Mouse (Mus musculus) limb, embryonic 15.5 days (tissue): Measurements from ENCODE around the gene Tulp3. TPM values are rescaled to one million over a fixed set of nuclear protein-coding genes. Genes with fewer than 3 reads are reported as not detected.
"Not testable (repeated sequence)": the region's sequence is repeated elsewhere in the genome, so short reads cannot be mapped to it uniquely, and the experiment has no call there.

Experiments
- ATAC-seq: fragments of 200-750 bp; cut with Nextera tagmentation; 2 replicates; pipeline ENCODE4 v1.8.0; 2017; ENCODE audit warnings: low read depth, moderate TSS enrichment; ENCODE audit not compliant: insufficient number of reproducible peaks, low FRiP score, low TSS enrichment
- H3K27ac ChIP-seq: fragments of 300-500 bp; sonication (generic); 2 replicates; pipeline ENCODE4 v1.5.1; 2015; ENCODE audit warnings: moderate library complexity, mild to moderate bottlenecking, inconsistent platforms
- H3K27me3 ChIP-seq: fragments of 300-500 bp; sonication (generic); 2 replicates; pipeline ENCODE4 v1.6.1; 2015; ENCODE audit warnings: inconsistent platforms
- H3K36me3 ChIP-seq: fragments of 300-500 bp; sonication (generic); 2 replicates; pipeline ENCODE4 v1.6.1; 2015; ENCODE audit warnings: inconsistent platforms
- H3K4me1 ChIP-seq: fragments of 300-500 bp; sonication (generic); 2 replicates; pipeline ENCODE4 v1.6.1; 2015; ENCODE audit warnings: inconsistent platforms
- H3K4me2 ChIP-seq: fragments of 300-500 bp; sonication (generic); 2 replicates; pipeline ENCODE4 v1.6.1; 2015; ENCODE audit warnings: mild to moderate bottlenecking, inconsistent platforms
- H3K4me3 ChIP-seq: fragments of 300-500 bp; sonication (generic); 2 replicates; pipeline ENCODE4 v1.5.1; 2015; ENCODE audit warnings: mild to moderate bottlenecking, inconsistent platforms
- H3K9ac ChIP-seq: fragments of 300-500 bp; sonication (generic); 2 replicates; pipeline ENCODE4 v1.6.1; 2015; ENCODE audit warnings: inconsistent platforms
- H3K9me3 ChIP-seq: fragments of 300-500 bp; sonication (generic); 2 replicates; pipeline ENCODE4 v1.6.1; 2016; ENCODE audit warnings: inconsistent platforms
- WGBS: fragments of 180-500 bp; shearing (Covaris S2); methylation state at CpG from one replicate; pipeline ENCODE4 v1.1.7; 2015; 5-methylcytosine and 5-hydroxymethylcytosine counted together
- polyA plus RNA-seq: library from polyadenylated mRNA; unstranded; fragments of >200 nt; fragmentation: Nextera tagmentation; extraction: Ambion mirVana; gene quantifications from 2 replicates; pipeline ENCODE4 v1.2.1, GENCODE M21; 2015

The Tulp3 gene
- polyA plus RNA-seq, 1 experiment from 2014 or later: 19.7 TPM

DNA sequence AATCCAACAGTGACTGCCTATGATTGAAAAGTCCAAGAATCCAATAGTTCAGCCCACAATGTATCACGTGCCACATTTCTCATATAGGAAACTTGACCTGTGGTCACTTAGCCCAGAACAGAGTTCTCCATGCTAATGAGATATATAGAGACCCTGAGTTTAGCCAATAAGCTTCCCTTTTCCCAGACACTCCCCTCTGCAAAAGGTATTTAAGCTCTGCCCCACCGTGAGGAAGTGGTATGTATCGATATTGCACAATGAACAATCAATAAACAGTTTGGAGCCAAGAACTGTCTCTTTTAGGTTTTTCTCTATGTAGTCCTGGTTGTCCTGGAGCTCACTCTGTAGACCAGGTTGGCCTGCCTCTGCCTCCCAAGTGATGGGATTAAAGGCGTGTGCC, 50.9 kb downstream of the Tulp3 start:
- no peak overlapping the region for H3K9ac ChIP-seq
- no peak for ATAC-seq
- H3K4me1 ChIP-seq: peaks cover 10% of the 10 kb centered on the region
- no peak overlapping the region for H3K4me3 ChIP-seq
- no peak overlapping the region for H3K4me2 ChIP-seq
- H3K27ac ChIP-seq: no peak overlapping the region
- H3K9me3 ChIP-seq: no peaks in the 10 kb centered on the region
- peaks cover 10% of the 10 kb centered on the region for H3K27me3 ChIP-seq
- 77% methylated on average over 4 of the region's 4 CpGs for WGBS
- no peaks in the 10 kb centered on the region for H3K36me3 ChIP-seq

DNA sequence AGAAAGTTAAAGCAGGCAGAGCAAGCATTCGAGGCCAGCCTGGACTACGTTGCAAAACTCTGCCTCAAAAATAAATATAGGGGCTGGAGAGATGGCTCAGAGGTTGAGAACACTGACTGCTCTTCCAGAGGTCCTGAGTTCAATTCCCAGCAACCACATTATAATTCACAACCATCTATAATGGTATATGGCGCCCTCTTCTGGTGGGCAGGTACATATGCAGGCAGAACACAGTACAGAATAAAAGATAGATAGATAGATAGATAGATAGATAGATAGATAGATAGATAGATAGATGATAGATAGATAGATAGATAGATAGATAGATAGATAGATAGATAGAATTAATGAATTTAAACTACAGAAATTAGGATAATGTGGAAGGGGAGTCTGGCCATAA, 53.0 kb downstream of the Tulp3 start:
- peaks cover 22% of the 10 kb centered on the region for H3K4me1 ChIP-seq
- peaks cover 31% of the 10 kb centered on the region for H3K27me3 ChIP-seq
- not testable (repeated sequence) for H3K9ac ChIP-seq, H3K27ac ChIP-seq, H3K36me3 ChIP-seq, ATAC-seq, H3K4me2 ChIP-seq, H3K9me3 ChIP-seq, H3K4me3 ChIP-seq
- 78% methylated on average over 3 of the region's 3 CpGs for WGBS

DNA sequence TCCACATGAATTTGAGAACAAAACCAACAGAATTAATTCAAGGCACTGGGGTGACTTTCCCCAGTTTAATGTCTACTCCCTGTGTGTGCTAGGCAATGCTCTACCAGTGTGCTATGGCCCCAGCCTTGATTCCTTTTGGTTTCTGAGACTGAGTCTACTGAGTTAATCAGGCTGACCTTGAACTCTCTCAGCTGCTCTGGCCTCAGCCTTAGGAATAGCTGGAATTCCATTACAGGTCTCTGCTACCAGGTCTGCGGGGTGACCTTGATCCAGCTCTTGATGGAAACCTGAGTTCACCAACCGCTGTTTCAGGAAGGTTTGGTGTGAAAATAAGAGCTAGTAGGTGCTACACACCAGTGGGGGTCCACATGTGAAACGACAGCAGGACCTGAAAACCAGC, 53.8 kb downstream of the Tulp3 start:
- Histone ChIP-seq H3K4me2 (no peak overlapping the region), H3K9ac (no peak overlapping the region), H3K27me3 (peaks cover 31% of the 10 kb centered on the region), H3K4me3 (no peak overlapping the region), H3K4me1 (peaks cover 26% of the 10 kb centered on the region), H3K36me3 (no peaks in the 10 kb centered on the region), H3K9me3 (no peaks in the 10 kb centered on the region), H3K27ac (no peak overlapping the region)
- WGBS: 78% methylated on average over 3 of the region's 3 CpGs
- no peak for ATAC-seq

DNA sequence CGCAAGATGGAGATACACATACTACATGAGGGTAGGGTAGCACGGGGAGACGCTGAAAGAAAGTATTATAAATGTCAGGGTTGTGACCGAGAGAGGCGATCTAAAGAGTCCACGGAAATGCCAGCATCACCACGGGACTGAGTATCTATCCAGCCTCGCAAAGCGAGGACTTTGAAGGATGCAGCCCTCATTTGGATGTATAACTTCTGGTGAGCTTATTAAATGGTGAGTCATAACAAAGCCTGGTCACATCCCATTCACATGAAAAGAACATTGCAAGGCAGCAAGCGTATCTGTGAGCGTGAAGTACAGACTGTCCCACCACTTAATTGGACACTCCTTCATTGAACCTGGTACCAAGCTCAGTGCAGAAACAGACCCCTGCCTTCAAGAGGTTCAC, 54.2 kb downstream of the Tulp3 start:
- H3K36me3 ChIP-seq: no peaks in the 10 kb centered on the region
- H3K4me1 ChIP-seq: peaks cover 30% of the 10 kb centered on the region
- no peak overlapping the region for H3K9ac ChIP-seq
- H3K4me2 ChIP-seq: peak overlapping the region; percentile 98
- no peak for ATAC-seq
- no peak overlapping the region for H3K27ac ChIP-seq
- no peaks in the 10 kb centered on the region for H3K9me3 ChIP-seq
- peak overlapping the region; percentile 70 for H3K4me3 ChIP-seq
- H3K27me3 ChIP-seq: peaks cover 31% of the 10 kb centered on the region
- 44% methylated on average over 11 of the region's 11 CpGs for WGBS

DNA sequence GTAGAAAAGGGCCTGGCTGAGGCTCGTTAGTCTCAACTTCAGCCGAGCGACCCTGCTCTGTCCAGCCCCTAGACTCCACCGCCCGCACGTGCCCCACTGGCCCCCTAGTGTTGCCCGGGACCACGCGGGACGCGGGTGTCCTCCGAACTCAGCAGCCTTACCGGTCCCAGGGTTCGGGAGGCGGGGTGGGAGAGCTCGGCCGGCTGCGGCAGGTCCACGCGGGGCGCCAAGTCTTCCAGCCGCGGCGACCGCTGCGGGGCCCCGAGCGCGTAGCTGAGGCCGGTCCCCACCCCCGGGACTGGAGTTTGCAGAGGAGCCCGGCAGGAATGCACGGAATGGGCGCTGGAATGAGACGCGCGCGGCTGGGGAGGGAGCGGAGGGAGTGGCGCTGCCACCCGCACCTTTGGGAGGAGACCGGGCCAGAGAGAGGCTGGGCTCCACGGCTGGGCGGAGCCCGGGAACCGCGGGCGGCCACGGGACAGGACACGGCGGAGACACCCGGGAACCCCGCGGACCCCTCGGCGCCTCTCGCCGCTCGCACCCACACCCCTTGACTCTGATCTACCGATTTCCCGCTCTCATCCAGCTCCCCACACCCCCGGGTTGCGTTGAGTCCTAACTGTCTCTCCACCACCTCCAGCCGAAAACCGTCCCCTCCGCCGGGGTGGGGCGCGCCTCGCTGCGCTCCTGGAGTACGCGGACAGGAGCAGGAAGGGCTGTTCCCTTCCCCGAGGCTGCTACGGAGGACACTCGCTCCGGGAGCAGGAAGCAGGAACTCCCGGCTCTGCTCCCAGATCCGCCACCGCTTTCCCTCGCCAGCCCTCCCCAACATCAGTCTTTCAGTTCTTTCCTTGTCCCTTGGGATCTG, 55.3 kb downstream of the Tulp3 start, which contains the start of gene Tead4:
Tead4 (minus strand) TSS at position 690 of the 868 bp plus-strand sequence.
- H3K27me3 ChIP-seq: peaks cover 31% of the 10 kb centered on the region
- H3K9ac ChIP-seq: peak within 1 kb of the TSS; percentile 44
- H3K4me2 ChIP-seq: peak within 1 kb of the TSS; percentile 98
- no peaks in the 10 kb centered on the region for H3K36me3 ChIP-seq
- H3K4me1 ChIP-seq: peaks cover 37% of the 10 kb centered on the region
- peak within 1 kb of the TSS; percentile 39 for H3K27ac ChIP-seq
- ATAC-seq: peak; percentile 78
- peak within 1 kb of the TSS; percentile 70 for H3K4me3 ChIP-seq
- WGBS: under 1% methylated on average over 77 of the region's 81 CpGs
- no peaks in the 10 kb centered on the region for H3K9me3 ChIP-seq

DNA sequence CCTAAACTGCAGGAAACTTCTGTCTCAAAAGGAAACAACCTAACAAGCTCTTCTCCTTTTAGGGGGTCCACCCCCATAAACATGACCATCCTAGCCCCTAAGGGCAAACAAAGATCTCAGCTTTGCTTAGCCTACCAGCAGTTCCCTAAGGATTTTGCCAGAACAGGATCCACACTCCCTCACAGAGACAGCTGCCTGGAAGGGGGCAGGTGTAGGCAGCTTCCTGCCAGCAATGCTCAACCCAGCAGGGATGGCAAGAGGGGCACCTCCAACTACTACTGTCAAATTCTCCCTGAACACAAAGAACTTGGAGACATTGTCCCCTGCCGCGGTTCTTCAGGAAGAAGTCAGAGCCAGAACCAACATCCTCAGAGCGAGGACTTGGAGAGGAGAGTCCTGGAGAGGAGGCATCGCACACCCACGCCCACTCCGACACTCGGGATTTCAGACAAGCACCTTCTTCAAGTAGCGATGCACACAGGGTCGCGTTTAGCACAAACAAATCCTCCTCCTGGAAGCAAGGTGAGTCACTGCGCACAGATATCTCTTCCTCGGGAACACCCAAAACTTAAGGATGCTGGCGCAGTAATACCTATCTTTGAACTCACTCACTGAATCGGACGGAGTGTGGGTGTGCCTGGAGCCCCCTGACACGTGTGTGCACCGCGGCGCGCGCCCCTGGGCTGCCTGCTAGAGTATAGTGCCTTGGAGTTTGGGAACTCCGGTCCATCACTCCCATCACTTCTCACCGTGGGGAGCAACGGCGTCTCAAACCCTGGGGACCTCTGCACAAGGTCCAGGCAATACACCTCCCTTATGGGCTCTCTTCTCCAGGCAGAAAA, 56.1 kb downstream of the Tulp3 start:
- no peak for ATAC-seq
- Histone ChIP-seq H3K27ac (peak overlapping the region; percentile 39; the same call in 1 of the 2 replicates), H3K27me3 (peaks cover 31% of the 10 kb centered on the region)

DNA sequence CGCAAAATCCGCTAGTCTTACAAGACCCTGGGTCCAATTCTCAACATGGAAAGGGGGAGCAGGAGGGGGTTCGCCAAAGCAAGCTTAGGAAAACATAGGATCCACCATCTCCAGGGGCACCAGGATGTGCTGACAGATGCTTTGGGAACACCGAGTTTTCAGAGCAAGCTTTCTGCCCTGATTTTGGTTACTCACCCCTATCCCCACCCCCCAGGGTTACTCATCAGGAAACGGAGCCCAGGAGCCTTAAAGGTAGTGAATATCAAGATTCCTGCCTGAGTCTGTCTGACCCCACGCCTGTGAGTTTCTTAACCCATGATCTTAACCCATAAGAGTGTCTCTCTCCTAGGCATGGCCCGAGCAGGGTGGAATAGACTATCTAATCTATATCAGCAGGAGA, 57.4 kb downstream of the Tulp3 start:
- Histone ChIP-seq H3K36me3 (no peaks in the 10 kb centered on the region), H3K9ac (no peak overlapping the region; the same call in 1 of the 2 replicates), H3K27me3 (peaks cover 31% of the 10 kb centered on the region), H3K27ac (no peak overlapping the region), H3K4me2 (no peak overlapping the region), H3K9me3 (no peaks in the 10 kb centered on the region), H3K4me3 (no peak overlapping the region), H3K4me1 (peaks cover 37% of the 10 kb centered on the region)
- ATAC-seq: no peak
- WGBS: 57% methylated on average over 7 of the region's 7 CpGs

More for the DNA sequence above, 56.1 kb downstream of the Tulp3 start:
- Histone ChIP-seq H3K4me3 (peak overlapping the region; percentile 70), H3K9ac (peak overlapping the region; percentile 44), H3K36me3 (no peaks in the 10 kb centered on the region), H3K9me3 (no peaks in the 10 kb centered on the region), H3K4me2 (peak overlapping the region; percentile 98), H3K4me1 (peaks cover 37% of the 10 kb centered on the region)
- 2% methylated on average over 25 of the region's 25 CpGs for WGBS

DNA sequence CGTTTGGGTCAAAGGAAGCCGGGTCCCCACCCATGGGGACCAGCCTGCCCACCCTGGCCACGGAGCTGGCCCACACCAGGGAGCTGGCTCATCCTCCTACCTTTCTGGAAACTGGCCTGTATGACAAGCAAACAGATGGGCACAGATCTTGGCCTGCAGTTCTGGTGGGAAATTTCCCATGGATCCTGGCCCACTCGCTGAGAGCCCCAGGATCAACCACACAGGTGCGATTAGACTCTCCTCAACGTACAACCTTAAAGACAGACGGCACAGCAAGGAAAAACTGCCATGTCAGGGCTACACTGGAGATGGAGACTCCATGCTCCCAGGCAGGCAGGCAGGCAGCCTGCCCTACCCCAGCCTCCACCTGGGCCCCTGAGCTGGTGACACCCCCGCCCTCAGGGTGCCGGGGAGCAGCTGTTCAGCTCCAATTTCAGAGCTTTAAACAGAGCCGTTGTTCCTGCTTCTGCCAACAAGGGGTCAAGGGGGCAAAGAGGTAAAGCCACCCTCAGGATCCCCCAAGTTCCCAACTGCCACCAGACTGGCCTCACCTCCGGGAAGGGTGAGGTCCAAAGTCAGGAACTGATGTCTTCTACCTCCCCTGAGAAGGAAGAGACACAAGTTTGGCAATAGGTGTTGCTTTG, 58.8 kb downstream of the Tulp3 start:
- peaks cover 30% of the 10 kb centered on the region for H3K27me3 ChIP-seq
- no peak overlapping the region for H3K4me3 ChIP-seq
- H3K4me2 ChIP-seq: no peak overlapping the region
- no peak for ATAC-seq
- 0 out of 2 replicates have a peak overlapping the region, but pooled peaks have one; percentile 6 for H3K27ac ChIP-seq
- H3K9me3 ChIP-seq: no peaks in the 10 kb centered on the region
- WGBS: 22% methylated on average over 11 of the region's 11 CpGs
- H3K36me3 ChIP-seq: no peaks in the 10 kb centered on the region
- H3K9ac ChIP-seq: no peak overlapping the region
- H3K4me1 ChIP-seq: peaks cover 37% of the 10 kb centered on the region

DNA sequence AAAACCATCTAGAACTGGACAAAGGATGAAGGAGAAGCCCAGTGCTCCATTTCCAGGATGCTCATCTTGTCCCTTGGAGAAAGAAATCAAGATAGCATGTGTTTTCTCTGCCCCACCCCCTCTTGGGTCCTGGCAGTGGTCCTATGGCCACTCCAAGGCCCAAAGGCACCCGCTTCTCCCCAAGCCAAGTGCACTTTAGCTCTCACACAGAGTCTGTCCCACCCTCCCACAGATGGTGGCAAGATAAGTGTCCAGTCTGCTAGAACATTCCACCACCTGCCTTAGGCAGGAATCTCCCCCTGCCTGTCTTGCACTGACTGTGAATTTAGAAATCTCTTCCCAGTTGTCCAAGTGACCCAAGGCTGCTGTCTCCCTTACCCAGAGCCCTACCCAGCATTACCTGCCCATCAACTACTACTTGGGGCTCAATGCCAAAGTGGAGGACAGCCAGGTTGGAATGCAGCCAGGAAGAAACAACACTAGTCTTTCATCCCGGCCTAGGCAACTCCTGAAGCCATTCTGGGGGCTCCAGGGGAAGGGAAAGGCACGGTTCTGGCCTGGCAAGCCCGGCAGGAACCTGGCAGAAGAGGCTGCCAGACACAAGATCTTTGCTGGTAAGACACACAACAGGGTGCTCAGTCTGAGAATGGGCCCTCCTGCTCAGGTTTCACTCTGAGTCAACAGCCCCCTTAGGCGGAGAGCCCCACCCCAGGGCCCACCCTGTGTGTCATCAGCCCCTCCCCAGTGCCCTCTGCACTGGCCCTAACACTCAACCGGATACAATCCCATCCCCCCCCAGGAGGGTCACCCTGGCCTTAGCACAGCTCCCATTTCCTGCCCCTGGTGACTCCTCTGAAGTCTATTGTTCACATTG, 59.5 kb downstream of the Tulp3 start:
- Histone ChIP-seq H3K9me3 (no peaks in the 10 kb centered on the region), H3K36me3 (no peaks in the 10 kb centered on the region), H3K27me3 (peaks cover 23% of the 10 kb centered on the region), H3K4me3 (no peak overlapping the region), H3K4me1 (peaks cover 35% of the 10 kb centered on the region), H3K27ac (0 out of 2 replicates have a peak overlapping the region, but pooled peaks have one; percentile 6), H3K4me2 (no peak overlapping the region), H3K9ac (no peak overlapping the region)
- 28% methylated on average over 6 of the region's 6 CpGs for WGBS
- ATAC-seq: 0 out of 2 replicates have a peak, but pooled peaks have one; percentile 35

DNA sequence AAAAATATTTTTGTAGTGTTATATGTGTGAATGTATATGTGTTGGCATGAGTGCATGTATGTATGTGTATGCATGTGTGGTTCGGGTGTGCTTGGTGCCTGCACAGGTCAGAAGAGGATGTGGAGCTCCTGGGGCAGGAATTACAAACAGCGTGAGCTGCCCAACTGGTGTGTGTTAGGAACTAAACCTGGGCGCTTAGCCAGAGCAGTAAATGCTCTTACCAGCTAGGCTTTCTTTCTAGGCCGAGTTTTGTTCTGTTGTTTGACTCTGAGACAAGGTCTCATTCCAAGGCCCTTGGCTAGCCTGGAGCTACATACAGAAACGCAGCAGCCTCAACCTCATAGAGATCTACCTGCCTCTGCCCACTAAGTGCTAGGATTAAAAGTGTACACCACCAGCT, 64.4 kb downstream of the Tulp3 start:
- Histone ChIP-seq H3K36me3 (no peaks in the 10 kb centered on the region), H3K4me1 (peaks cover 11% of the 10 kb centered on the region), H3K4me3 (no peak overlapping the region), H3K9ac (no peak overlapping the region), H3K4me2 (no peak overlapping the region), H3K9me3 (no peaks in the 10 kb centered on the region), H3K27ac (no peak overlapping the region), H3K27me3 (no peaks in the 10 kb centered on the region)
- WGBS: 57% methylated on average over 5 of the region's 5 CpGs
- no peak for ATAC-seq

DNA sequence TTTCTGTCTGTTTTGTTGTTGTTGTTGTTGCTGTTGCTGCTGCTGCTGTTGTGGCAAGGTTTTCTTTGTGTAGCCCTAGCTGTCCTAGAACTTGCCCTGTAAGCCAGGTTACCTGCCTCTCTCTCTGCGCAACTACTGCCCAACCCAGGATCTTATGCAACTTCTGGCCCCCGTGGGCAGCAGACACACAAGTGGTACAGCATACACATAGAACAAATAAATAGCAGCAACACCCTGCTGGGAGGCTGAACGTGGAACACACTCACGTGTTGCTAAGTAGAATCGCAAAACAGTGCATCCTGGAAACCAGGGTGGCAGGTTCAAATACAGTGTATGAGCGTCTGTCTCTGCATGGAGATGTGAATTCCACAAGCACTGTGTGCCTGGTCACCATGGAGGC, 67.0 kb downstream of the Tulp3 start:
- WGBS: 83% methylated on average over 6 of the region's 6 CpGs
- H3K9ac ChIP-seq: no peak overlapping the region
- no peaks in the 10 kb centered on the region for H3K9me3 ChIP-seq
- H3K27ac ChIP-seq: no peak overlapping the region
- H3K36me3 ChIP-seq: no peaks in the 10 kb centered on the region
- H3K4me1 ChIP-seq: peaks cover 13% of the 10 kb centered on the region
- no peak overlapping the region for H3K4me2 ChIP-seq
- H3K4me3 ChIP-seq: no peak overlapping the region
- no peak for ATAC-seq
- no peaks in the 10 kb centered on the region for H3K27me3 ChIP-seq
